Mouse (Mus musculus): ENCODE measurements around the gene Med22.

DNA sequence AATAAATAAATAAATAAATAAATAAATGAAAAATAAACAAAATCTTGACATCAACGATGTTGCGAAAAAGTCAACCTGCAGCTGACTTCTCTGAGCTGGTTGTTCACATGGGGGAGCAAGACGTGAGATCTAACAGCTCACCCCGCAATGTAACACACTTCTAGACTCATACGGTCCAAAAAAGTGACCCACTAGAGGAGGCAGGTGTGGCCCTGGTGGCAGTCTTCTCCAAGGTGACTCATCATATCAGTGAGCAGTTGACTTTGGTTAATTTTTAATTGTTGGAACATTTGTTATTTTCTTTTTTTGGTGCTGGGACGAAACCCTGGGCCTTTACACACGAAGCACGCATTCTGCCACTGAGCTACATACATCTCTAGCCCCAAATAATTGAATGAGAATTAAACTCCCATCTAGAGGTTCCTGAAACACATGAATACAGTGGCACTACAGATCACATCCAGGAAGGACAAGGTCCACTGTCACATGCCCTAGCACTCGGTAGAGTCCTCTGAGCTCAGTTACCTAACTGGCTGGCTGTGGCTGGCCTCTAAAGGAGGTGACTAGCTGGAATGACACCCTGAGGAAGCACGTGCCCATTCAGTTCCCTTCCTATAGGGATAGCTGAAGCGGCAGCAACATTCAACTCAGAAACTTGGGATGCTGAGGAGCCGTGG is 46.5 kb upstream of the Med22 start:
- TF ChIP-seq POLR2A (IDR thresholded peaks at IDR 0.05; ENCODE audit: low read depth, low read length) (no peak), CTCF (IDR thresholded peaks at IDR 0.05; ENCODE audit: extremely low read depth, insufficient read length, insufficient replicate concordance, low read depth, low read length) (peak; percentile 1; the same call in 1 of the 2 replicates)

Data from small intestine, adult 2 months (tissue).